Comparison of ENCODE assay signal across 8 mouse cellular contexts in the genomic region with DNA sequence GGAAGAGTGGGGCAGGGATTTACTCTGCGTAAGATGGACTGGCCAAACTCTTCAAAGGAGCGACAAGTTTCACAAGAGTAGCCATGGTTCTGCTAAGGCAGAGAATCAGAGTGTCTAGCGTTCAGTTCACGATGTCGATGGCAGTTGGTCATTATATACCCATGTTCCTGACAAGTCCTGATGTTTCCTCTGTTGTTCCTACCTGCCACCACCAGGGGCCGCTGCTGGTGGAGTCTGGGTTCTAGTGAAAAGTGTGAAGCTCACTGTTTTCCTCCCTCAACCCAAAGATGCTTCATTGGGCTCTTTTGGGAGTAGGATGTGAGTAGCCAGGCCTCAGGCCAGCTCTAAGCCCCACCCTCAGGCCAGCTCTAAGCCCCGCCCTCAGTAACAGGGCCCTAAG. TPM values are rescaled to one million over a fixed set of nuclear protein-coding genes. Genes with fewer than 3 reads are reported as not detected.
A peak's percentile ranks its signal among the peaks of the same experiment; 100 is the strongest.
DNase-seq lines count a peak whose midpoint lies in the region; TF ChIP-seq lines count a peak whose summit lies in the region.
"Had no signal": no experiment of that assay in that cellular context is flagged by ENCODE, and none has a peak within 500 bp of the region (broad histone marks: within the 10 kb centered on the region; RNA-seq: fewer than 3 reads in every experiment).

No protein-coding gene starts in this region.

- no peak for DNase-seq in left cerebral cortex, adult 2 months (ENCODE audit: extremely low spot score in 1 of 2, low spot score in 2 of 2)
- DNase-seq in left cerebral cortex, adult 11 months (ENCODE audit: low spot score), result no peak
- DNase-seq in WW6 (ENCODE audit: low read depth, low spot score), result peak; percentile 34
- peak; percentile 17 for DNase-seq in forelimb bud, embryonic 11.5 days (ENCODE audit: low read depth, low spot score)
- DNase-seq in testis, postnatal 14 days (ENCODE audit: low spot score), result peak; percentile 48
- no peak for DNase-seq in layer of hippocampus, adult 9-10 months (ENCODE audit: low spot score)
- DNase-seq in heart, adult 9 months (ENCODE audit: low spot score in 2 of 2), result no peak

- H3K27ac ChIP-seq in left cerebral cortex, adult 2 months, result no peak overlapping the region
- H3K27ac ChIP-seq: macrophage had no signal

- peak; percentile 33 for TF ChIP-seq CTCF in left cerebral cortex, adult 2 months (IDR thresholded peaks at IDR 0.05)

- H3K4me3 ChIP-seq in left cerebral cortex, adult 2 months, result no peak overlapping the region

- intact Hi-C loops in left cerebral cortex, adult 2 months (cut with DNase I), result no loop called here

RNA-seq across cellular contexts. Expression of a gene that starts 33.3 kb away (rescaled TPM):
- total RNA-seq in left cerebral cortex, adult 2 months (2021), result 10 to 100 TPM; 38.0 to 41.6 TPM

RNA-seq across cellular contexts. Expression of a gene that starts 43.4 kb away (rescaled TPM):
- under 1 TPM in 1 of 2 experiments, not detected in 1; 0.28 TPM for total RNA-seq in left cerebral cortex, adult 2 months (2021)

Comparison
In these comparisons a context has a peak if more than half of its experiments do, and no peak if none do; other contexts are left out.
1. DNase-seq: peak in WW6 (single experiment), forelimb bud, embryonic 11.5 days (single experiment) and testis, postnatal 14 days (single experiment); none in left cerebral cortex, adult 2 months (0 of 2), left cerebral cortex, adult 11 months (single experiment), layer of hippocampus, adult 9-10 months (single experiment) and heart, adult 9 months (0 of 2).